9 mouse cellular contexts compared by ENCODE assay signal in genomic region chr5:77217724-77218123, GRCm38 (mm10). TPM values are rescaled to one million over a fixed set of nuclear protein-coding genes. Genes with fewer than 3 reads are reported as not detected.
A peak's percentile ranks its signal among the peaks of the same experiment; 100 is the strongest.
DNase-seq lines count a peak whose midpoint lies in the region; ATAC-seq lines count a peak whose summit lies in the region.
"Had no signal": no experiment of that assay in that cellular context is flagged by ENCODE, and none has a peak within 500 bp of the region (broad histone marks: within the 10 kb centered on the region; RNA-seq: fewer than 3 reads in every experiment).

No protein-coding gene starts in this region.

- WGBS in kidney, embryonic 14.5 days, result 25% methylated on average over 2 of the region's 2 CpGs

- H3K27ac ChIP-seq in kidney, embryonic 14.5 days (ENCODE audit: low read depth, low read length), result no peak overlapping the region
- H3K27ac ChIP-seq: liver, embryonic 15.5 days had no signal

- peak overlapping the region; percentile 17; the same call in 1 of the 2 replicates for H3K4me3 ChIP-seq in kidney, embryonic 14.5 days (ENCODE audit: low read length)

- no peaks in the 10 kb centered on the region for H3K4me1 ChIP-seq in kidney, embryonic 14.5 days (ENCODE audit: control insufficient read depth, insufficient read depth, low read length)

- H3K4me2 ChIP-seq in kidney, embryonic 14.5 days (replicated peaks; ENCODE audit: low read depth, low read length), result peak overlapping the region; percentile 30

- H3K9me3 ChIP-seq in kidney, embryonic 14.5 days (ENCODE audit: control insufficient read depth, low read length), result peaks cover 5% of the 10 kb centered on the region; the same call in 1 of the 2 replicates
- H3K9me3 ChIP-seq: liver, embryonic 15.5 days had no signal

- H3K27me3 ChIP-seq in kidney, embryonic 14.5 days (ENCODE audit: control insufficient read depth, insufficient read depth, low read length), result no peaks in the 10 kb centered on the region
- H3K27me3 ChIP-seq: liver, embryonic 15.5 days had no signal

- ATAC-seq in kidney, embryonic 14.5 days (ENCODE audit: low FRiP score, low TSS enrichment), result peak; percentile 61
- ATAC-seq in granulocyte monocyte progenitor cell, adult 5-6 weeks (replicated peaks; ENCODE audit: poor library complexity, severe bottlenecking), result peak; percentile 86
- 0 out of 2 replicates have a peak, but pooled peaks have one; percentile 26 for ATAC-seq in megakaryocyte-erythroid progenitor cell, adult 5-6 weeks (replicated peaks; ENCODE audit: low FRiP score, low TSS enrichment, poor library complexity, severe bottlenecking)

- H3K9ac ChIP-seq in kidney, embryonic 14.5 days (ENCODE audit: low read depth, low read length), result no peak overlapping the region
- H3K9ac ChIP-seq: liver, embryonic 15.5 days had no signal

- no peak for DNase-seq in kidney, postnatal 4 days
- peak; percentile 65 for DNase-seq in Muller cell, postnatal 12 days (ENCODE audit: inconsistent ontology term)
- no peak for DNase-seq in urinary bladder, postnatal 10 days (ENCODE audit: low spot score)
- no peak for DNase-seq in layer of hippocampus, postnatal 36 days
- DNase-seq in MN1 (ENCODE audit: low spot score), result no peak

- H3K36me3 ChIP-seq in kidney, embryonic 14.5 days (ENCODE audit: control insufficient read depth, insufficient read depth, low read length), result no peaks in the 10 kb centered on the region
- H3K36me3 ChIP-seq: liver, embryonic 15.5 days had no signal

RNA-seq across cellular contexts. Expression of gene Spink2, which starts 6.5 kb away (rescaled TPM):
- polyA plus RNA-seq in kidney, embryonic 14.5 days (2014; fragmentation: Nextera tagmentation; extraction: Ambion mirVana), result 1.6 and 1.7 TPM in 2 replicates
- not detected in 2 replicates for total RNA-seq in granulocyte monocyte progenitor cell, adult 5-6 weeks (2014; fragmentation: Nextera tagmentation)
- not detected in 2 replicates for total RNA-seq in granulocyte monocyte progenitor cell, adult 5-6 weeks (2017)
- total RNA-seq in megakaryocyte-erythroid progenitor cell, adult 5-6 weeks (2014; fragmentation: Nextera tagmentation), result not detected in 2 replicates
- not detected in 2 replicates for total RNA-seq in megakaryocyte-erythroid progenitor cell, adult 5-6 weeks (2017)
- not detected for total RNA-seq in layer of hippocampus, postnatal 36 days (2021)

RNA-seq across cellular contexts. Expression of gene Rest, which starts 47.6 kb away (rescaled TPM):
- polyA plus RNA-seq in kidney, embryonic 14.5 days (2014; fragmentation: Nextera tagmentation; extraction: Ambion mirVana), result 38.2 and 54.2 TPM in 2 replicates
- total RNA-seq in granulocyte monocyte progenitor cell, adult 5-6 weeks (2014; fragmentation: Nextera tagmentation), result 21.4 and 29.5 TPM in 2 replicates
- total RNA-seq in granulocyte monocyte progenitor cell, adult 5-6 weeks (2017), result 46.3 and 49.3 TPM in 2 replicates
- 19.0 and 24.9 TPM in 2 replicates for total RNA-seq in megakaryocyte-erythroid progenitor cell, adult 5-6 weeks (2014; fragmentation: Nextera tagmentation)
- total RNA-seq in megakaryocyte-erythroid progenitor cell, adult 5-6 weeks (2017), result 39.5 and 44.0 TPM in 2 replicates
- 1 to 10 TPM; 4.1 to 4.4 TPM for total RNA-seq in layer of hippocampus, postnatal 36 days (2021)

Comparison
In these comparisons a context has a peak if more than half of its experiments do, and no peak if none do; other contexts are left out.
1. ATAC-seq: peak in every context shown above with its lines; median percentile 86 in granulocyte monocyte progenitor cell, adult 5-6 weeks; 61 in kidney, embryonic 14.5 days; 26 in megakaryocyte-erythroid progenitor cell, adult 5-6 weeks.